Mouse (Mus musculus) urinary bladder, adult 18-20 months (tissue): Measurements from ENCODE around the gene Rock2.

Experiments
- DNase-seq, 2 experiments: peaks; one replicate each; pipeline ENCODE4 v3.0.0; 2022; ENCODE audit warnings: low spot score in 2 of 2, mixed read lengths in 2 of 2

Gene Rock2

DNA sequence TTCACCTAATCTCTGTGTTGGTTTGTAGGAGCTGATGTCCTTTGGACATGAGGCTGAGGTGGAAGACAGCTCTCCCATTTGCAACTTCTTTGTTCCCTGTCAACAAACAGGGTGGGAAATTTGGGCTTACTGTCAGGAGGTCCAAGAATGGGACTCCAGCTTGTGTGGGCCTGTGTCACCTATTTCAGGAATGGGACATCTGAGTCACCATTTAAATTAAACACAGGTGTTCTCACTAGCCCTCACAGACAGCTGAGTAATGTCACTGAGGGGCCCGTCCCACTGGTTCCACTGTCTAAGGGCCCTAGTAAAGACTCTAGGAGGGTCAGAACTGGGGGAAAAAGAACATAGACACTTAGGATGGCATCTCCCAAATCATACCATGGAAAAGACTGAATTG is 22.7 kb upstream of the Rock2 start:
- no peak for DNase-seq

DNA sequence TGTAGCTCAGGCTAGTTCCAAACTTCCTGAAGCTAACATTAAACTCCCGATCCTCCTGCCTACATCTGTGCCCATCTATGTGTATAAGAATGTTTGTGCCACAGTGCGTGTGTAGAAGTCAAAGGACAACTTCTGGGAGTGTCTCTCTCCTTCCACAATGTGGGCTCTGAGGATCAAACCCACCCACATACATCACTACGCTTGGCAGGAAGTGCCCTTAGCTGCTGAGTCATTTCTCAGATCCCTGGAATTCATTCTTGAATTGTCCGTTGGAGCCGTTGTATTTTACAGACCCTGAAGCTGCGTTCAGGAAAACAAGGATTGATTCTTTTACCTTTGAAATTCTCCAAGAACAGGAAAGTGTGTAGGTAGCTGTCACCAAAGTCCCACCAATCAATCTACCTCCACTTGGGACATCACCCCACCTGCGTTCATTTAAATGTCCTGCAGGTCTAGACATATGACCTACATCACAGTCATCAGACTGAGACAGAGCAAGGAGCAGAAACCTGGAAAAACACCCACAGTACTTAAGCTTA is 21.7 kb upstream of the Rock2 start:
- no peak for DNase-seq

DNA sequence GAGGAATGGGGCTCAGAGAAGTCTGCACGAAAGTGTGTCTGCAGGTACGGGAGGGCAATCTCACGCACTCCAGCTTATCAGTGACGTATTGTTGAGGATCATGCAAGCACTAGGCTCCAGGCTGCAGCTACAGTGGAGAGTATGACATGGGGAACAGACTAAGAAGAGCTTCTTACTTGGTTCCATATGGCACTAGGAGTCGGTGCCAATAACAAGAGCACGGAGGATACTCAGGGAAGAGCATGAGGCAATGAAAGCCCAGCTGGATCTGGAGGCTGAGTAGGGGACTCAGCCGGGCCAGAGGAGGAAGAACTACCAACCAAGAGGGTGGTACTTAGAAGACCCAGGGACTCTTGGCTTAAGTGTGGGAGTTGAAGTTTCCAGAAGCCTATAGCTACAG is 21.1 kb upstream of the Rock2 start:
- no peak for DNase-seq

DNA sequence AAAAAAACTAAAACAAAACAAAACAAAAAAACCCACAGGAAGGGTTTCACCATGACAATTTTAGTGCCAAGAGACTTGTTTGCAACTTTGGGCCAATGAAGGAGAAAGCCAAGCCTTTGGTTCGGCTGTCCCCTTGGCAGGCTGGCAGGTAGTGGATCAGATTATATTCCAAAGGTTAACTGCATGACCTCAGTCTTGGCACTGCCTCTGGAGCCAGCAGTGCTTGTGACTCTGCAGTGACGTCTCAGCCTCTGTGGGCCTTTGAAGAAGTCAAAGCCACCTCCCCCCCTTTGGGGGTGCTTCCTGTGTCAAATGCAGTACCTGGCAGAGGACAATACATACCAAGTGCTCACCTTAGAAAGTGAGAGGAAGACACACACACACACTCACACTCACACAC is 20.6 kb upstream of the Rock2 start:
- no peak for DNase-seq

DNA sequence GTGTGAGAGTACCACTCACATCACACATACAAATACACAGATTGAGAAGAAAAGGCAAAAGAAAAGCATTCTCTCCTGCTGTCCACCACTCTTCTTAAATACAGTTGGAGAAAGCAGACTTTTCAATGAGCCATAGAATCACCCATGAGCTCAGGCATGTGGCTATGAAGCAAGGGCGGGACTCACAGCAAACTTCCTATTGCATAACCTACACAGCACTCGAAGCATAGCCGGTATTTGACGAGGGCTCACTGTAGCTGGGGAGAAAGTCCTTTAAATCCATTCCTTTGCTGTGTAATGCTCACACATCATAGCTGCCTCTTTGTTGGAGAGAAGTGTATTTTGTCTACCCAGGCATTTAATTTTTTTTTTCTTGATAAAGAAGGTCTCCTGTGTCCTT is 19.4 kb upstream of the Rock2 start:
- peak in 1 of 2 experiments; percentile 18 for DNase-seq

DNA sequence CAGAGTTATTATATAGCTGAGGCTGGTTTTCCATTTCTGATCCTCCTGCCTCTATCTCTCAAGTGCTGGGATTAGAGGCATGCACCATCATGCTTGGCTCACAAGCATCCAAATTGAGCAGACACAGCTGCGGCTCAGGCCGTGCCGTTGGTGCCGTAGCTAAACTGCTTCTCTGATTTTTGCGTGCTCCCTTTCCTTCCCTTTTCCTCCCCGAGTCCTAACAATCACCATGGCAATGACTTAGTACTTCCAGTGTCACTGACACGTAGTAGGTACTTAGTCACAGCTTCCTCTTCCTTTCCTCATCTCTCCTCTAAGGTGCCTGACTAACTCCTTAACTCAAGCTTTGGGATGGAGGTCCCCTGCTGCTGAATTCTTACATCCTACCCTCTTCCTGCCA is 19.0 kb upstream of the Rock2 start:
- peak in 1 of 2 experiments; percentile 20 for DNase-seq

DNA sequence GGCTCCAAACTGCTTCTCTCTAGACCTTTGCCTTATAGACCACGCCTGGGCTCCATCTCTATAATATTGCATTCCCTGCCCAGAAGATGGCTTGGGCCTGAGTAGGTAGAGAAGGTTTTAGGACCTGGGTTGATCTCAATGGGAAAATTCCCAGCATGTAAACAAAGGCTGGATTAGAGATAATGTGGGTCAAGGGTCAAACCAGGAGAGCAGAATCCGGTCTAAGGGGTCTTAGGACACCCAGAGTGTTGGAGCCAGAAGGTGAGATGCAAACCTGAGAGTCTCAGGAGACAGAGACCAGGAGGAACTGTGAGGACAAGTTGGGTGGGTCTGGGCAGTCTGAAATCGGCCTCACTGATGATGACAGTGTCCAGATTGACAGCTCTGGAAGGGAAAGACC is 18.0 kb upstream of the Rock2 start:
- DNase-seq = no peak

DNA sequence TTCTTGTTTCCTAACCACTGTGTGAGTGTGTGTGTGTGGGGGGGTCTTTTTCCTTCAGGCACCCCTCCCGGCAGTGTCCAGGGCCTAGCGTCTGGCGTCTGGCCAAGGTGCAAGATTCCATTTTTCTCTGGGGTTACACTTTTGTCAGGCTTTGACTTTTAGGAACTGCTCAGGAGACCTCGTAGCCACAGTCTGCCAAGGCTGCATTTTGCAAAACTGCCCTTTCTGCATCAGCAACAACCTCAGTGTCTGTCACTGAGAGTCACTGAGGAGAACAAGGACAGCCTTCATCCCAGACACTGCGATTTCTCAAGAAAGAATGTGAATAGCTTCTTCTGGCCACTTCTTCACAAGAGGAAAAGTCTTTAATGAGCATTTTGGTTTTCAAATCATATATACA is 17.6 kb upstream of the Rock2 start:
- DNase-seq = no peak

DNA sequence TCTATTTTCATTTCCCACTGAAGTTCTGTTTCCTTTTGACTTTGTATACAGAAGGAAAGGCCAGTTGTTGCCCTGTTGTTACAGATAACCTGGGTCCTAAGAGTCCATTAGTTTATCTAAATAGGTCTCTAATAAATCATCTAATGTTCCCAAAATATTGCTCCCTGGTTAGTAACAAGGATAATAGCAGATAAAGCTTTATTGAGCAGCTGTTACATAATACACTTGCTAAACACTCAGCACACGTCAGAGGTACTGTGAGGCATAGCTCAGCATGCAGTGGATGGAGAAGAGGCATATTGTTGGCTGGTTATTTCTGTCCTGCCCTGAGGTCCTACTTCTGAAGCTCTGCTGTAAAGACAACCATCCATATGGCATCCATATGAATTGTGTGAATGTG is 17.0 kb upstream of the Rock2 start:
- no peak for DNase-seq

DNA sequence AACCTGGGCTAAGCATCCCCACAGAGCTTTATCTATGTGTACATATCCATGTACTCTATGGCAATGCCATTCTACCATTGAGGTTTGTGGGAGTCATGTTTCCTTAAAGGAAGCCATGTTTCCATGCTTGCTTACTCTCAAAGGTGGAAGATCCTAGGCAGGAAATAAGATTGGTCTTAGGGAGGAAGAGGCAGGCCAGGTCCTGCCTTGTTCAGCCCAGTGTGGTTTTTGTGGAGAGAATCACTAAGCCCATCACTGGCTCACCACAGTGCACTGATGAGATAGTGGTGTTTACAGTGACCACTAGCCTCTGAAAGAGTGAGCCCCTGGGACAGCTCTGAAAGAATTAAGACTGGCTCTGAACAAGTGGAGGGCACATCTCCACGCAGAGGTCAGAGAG is 15.3 kb upstream of the Rock2 start:
- no peak for DNase-seq

DNA sequence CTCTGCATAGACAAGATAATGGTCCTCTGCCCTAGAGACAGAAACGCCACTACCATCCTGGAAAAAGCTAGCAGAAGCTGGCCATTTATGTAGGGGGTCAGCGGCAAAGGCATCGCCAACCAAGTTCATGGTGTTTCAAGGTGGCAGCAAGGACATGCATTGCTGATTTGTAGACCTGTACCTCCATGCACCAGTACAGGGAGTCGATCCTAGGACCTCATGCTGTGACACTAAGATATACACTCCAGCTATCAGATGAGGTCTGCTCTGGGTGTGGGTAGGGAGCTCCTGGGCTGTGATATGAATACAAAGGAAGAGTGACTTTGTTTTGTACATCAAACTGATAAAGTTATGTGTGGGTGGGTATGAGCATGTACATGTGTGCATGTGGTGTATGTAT is 14.6 kb upstream of the Rock2 start:
- no peak for DNase-seq

DNA sequence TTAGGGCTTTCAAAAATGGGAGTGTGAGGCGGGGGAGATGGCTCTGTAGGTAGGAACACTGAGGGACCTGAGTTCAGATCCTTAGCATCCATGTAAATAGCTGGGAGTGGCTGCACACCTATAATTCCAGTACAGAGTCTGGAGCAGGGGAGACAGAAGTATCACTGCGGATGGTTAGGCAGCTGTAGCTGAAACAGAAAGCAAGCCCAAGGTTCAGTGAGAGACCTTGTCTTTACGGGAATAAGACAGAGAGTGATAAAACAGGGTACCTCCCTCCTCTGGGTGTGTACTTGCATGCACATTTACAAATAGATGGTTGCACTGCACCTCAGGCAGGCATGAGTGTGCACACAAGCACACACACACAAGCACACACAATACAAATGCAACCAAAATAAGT is 12.3 kb upstream of the Rock2 start:
- no peak for DNase-seq

DNA sequence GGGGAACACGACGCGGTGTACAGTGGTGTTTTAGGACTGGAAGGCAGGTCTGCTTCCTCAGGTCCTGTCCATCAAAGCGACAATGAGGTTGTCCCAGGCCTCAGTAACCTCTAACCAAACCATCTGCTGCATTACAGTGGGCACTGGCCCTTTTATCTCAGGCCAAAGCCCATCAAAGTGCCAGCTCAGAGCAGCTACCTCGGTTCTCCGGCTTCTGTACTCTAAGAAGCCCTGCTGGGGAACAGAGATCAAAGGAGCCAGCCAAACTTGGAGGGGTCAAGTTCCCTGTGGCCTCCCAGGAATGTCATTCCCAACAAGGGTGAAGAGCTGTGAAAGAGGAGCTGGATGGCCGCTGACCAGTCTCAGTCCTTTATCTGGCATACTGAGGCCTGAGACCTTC is 11.6 kb upstream of the Rock2 start:
- no peak for DNase-seq

DNA sequence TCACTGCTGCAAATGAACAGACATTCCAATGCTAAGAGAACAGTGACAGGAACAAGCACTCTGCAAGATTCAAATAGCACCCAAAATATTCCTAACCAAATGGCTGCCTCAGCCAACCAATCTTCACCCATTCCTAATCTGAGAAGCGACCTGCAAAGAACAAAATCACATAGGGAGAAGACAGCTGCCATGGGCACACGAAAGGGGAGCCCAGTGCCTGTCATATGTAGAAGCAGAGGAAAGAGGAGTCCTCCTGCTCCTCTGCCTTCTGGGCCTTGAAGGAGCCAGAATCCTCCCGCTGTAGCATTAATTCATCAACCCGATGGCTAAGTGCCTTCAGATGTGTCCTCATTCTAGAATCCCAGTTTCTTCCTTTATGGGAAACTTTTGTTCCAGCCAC is 10.2 kb upstream of the Rock2 start:
- DNase-seq = no peak

DNA sequence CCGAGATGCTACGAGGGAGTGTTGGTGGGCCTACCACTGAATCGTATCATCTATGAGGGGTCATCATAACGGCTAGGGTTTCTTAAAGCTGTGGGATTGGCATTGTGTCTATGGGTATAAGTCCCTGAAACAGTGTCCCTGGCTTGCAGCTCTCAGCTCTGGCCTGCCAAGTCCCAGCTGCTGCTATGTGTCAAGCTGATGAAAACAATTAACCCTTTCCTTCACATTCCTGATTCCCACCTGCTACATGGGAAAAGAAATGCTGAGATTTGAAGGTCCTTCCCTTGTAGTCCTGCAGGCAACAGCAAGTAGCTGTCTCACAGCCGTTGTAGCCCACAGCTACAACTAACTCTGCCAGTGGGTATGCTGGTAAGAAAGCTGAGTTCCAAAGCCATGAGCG is 8.3 kb upstream of the Rock2 start:
- no peak for DNase-seq

DNA sequence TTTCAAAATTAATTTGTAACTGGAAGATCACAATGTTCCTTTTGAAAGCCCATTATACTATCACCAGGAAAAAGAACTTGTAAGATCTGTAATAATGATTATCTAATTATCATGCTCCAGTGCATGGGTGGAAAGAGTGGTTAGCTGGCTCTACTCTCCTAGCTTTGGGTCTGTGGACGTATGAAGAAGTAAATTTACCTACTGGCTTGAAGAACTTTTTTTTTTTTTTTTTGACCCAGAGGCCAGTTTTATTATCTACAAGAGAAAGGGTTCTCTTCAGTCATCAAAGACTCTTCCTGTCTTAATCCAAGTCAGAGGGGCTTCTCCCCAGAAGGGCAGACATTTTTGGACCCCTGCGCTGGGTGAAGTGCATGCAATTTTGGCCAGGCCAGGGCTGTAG is 1.7 kb upstream of the Rock2 start:
- no peak for DNase-seq

DNA sequence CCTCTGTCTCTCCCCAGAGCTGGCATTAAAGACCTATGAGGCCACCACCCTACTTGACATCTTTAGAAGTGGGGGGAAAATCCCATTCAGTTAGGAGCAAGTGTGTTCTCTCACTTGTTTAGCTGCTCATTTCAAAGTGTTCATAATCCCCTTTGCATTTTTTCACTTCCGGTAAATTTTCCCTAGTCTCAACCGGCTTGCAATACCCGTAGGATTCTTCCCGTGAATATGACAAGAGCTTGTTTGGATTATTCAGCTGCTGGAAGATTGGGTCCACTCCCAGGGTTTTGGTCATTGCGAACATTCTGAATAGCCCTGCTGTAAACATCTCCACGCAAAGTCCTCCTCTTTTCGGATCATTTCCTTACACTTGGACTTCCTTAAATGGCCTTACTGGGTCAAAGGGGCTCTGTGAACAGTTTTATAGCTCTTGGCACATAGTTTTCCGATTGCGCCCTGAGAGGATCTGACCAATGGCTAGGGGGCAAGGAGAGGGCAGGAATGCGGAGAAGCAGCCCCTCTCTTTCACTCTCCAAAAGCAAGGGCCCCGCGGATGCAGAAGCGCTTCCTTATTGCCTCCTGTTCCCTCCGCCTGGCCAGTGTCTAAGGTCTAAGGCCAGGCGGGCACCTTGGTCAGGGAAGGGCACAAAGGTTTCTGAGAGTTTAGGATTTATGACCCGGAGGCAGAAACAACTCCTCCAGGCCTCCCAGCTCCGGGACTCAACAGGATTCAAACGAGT is 869 bp upstream of the Rock2 start:
- DNase-seq = peak in 1 of 2 experiments; percentile 56

DNA sequence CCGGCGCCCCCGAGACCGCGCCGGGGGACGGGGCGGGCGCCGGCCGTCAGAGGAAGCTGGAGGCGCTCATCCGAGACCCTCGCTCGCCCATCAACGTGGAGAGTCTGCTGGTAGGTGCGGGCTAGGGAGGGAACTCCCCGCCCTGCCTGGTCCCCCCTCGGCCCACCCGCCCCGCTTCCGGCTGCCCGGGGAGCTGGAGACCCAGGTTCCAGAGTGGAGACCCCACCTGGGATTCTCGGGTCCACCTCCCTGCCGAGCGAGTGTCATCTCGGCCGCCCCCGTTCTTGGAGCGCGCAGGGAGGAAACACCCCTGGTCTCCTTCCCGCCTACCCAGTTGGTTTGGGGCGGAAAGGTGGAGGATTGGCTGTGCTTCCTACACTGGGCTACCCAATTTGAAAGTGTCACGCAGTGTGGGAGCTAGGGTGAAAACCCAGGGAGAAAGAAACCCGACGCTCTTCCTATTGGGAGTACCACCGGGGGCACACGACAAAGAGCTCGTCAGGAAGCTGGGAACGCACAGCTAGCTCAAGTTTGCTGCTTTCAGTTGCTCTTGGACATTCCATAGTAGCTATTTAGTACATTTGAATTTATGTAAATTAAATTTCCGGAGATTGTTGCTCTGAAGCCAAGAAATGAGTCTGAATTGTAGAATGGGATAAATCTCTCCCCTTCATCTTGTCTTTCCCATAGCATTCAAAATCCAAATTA is 680 bp downstream of the Rock2 start:
- peak in 1 of 2 experiments; percentile 55 for DNase-seq

DNA sequence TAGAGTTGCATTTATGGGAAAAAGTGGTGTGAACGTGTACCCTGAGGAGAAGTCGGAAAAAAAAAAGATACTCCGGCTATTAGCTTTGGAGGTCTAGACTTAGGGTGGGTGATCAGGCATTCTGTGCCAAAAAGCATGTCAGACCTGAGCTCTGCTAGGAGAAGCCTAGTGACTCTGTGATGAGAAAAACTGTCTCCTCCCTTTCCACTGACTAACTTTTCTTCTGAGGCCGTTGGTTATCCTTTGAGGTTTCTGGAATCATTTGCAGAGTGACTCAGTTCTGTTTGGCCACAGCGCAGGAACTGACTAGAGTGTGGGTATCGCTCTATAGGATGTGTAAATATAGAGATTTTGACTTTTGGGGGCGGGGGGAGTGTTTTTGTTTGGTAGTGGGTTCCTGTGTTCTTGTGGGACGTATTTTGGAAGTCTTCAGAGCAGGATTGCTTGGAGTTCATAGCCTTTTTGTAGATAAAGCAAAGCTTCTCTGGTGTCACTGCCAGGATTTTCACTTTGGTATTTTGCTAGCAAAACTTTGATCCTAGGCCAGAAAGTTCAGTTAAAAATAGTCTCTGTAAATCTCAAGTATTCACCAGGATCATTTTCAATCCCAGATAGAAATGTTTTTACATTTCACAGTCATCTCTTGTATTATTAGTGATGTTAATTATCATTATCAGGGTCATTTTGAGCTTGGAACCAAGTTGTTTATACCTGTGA is 1.5 kb downstream of the Rock2 start:
- DNase-seq = peak in 1 of 2 experiments; percentile 39

DNA sequence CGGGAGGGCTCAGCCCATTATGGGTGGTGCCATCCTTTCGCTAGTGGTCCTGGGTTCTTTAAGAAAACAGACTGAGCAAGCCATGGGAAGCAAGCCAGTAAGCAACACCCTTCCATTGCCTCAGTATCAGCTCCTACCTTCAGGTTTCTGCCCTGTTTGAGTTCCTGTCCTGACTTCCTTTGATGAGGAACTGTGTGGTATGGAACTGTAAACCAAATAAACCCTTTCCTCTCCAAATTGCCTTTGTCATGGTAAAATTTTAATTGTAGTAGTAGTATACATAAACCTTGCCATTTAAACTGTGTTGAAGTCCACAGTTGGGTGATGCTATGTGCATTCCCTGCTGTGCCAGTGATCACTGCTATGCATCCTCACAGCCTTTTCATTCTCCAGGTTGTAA is 2.5 kb downstream of the Rock2 start:
- DNase-seq = no peak

DNA sequence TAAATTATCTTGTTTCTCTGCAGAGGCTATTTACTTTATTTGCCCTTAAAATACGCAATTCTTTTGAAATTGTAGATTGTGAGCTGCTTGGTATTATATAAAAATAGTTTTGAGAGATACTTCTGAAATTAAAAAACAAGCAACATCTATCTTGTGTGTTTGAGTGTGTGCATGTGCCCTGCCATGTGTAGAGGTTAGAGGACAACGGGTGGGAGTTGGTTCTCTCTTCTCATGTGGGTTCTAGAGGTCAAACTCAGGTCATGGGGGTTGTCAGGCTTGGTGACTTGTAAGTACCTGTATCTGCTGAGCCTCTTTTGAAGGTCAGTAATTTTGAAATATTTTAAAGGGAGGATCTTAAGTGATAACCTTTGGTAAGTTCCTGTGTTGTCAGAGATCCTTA is 3.5 kb downstream of the Rock2 start:
- DNase-seq = no peak

DNA sequence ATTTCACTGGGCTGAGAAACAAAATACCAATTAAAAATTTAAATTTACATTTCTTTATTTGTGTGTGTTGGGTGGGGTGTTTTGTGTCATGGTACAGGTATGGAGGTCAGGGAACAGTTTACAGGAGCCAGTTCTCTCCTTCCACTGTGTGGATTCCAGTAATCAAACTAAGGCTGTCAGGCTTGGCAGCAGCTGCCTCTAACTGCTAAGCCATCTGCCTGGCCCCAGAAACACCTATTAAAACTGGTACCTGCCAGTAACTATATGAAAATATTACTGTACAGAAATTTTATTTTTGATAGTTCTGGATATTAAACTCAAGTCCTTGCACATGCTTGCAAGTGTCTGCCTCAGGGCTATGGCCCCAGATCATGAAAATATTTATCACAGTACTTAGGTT is 4.1 kb downstream of the Rock2 start:
- no peak for DNase-seq
